Mouse (Mus musculus): ENCODE data around the gene Msantd2.

DNA sequence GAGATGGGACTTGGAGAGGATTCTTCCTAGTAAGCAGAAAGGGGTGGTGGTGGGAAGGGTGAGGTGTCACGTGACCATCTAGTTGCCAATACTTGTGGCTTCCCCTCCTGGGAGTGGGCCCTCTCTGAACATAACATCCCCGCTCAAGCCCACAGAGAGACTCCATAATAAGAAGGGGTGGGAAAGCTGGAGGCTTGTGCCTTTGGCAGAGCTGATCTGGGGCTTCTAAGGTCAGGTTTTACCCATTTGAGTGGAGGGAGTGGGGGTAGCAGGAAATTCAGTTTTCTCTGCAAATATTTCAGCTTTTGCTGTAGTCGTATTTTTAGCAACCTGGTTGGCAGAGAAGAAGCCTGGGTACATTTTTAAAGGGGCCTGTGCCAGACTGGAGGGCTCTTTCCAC, 67.2 kb downstream of the Msantd2 start:
- TF ChIP-seq CTCF (IDR thresholded peaks at IDR 0.05; ENCODE audit: low read depth, low read length), result no peak
- TF ChIP-seq POLR2A (IDR thresholded peaks at IDR 0.05; ENCODE audit: extremely low read depth, insufficient read depth, low read length), result no peak

Data from liver, adult 2 months (tissue).